Mouse (Mus musculus) MEL (cell line): Measurements from ENCODE around the gene Zpr1.

Experiments used
- BHLHE40 ChIP-seq: IDR thresholded peaks from 2 replicates; pipeline ENCODE4 v1.6.1; 2012; ENCODE audit warnings: low read depth, mild to moderate bottlenecking, inconsistent platforms, low read length, improper control_type of control experiment, borderline replicate concordance
- CHD2 ChIP-seq: IDR thresholded peaks from 2 replicates; pipeline ENCODE4 v1.6.1; 2011; ENCODE audit warnings: low read length, improper control_type of control experiment
- CTCF ChIP-seq, 3 experiments: IDR thresholded peaks in 2 of 3; conservative IDR thresholded peaks in 1 of 3; 2 replicates each; pipeline ENCODE4 v1.5.1; 2011 to 2012; ENCODE audit warnings: low read length in 3 of 3, low read depth in 2 of 3, mild to moderate bottlenecking in 2 of 3, improper control_type of control experiment in 1 of 3, inconsistent platforms in 1 of 3, mixed read lengths in 1 of 3, moderate library complexity in 1 of 3; ENCODE audit not compliant: control insufficient read depth in 1 of 3, insufficient read depth in 1 of 3, poor library complexity in 1 of 3, severe bottlenecking in 1 of 3
- EP300 ChIP-seq, 2 experiments: IDR thresholded peaks; 2 replicates each; pipeline ENCODE4 v1.6.1; 2011; ENCODE audit warnings: improper control_type of control experiment in 2 of 2, low read length in 2 of 2, low read depth in 1 of 2, mild to moderate bottlenecking in 1 of 2
- ETS1 ChIP-seq: IDR thresholded peaks from 2 replicates; pipeline ENCODE4 v1.6.1; 2012; ENCODE audit warnings: low read depth, mild to moderate bottlenecking, inconsistent platforms, low read length, improper control_type of control experiment, moderate library complexity
- POLR2A ChIP-seq, 2 experiments: IDR thresholded peaks; 2 replicates each; pipeline ENCODE4 v1.6.1; 2011 to 2012; ENCODE audit warnings: low read length in 2 of 2, mild to moderate bottlenecking in 2 of 2, control low read depth in 1 of 2, improper control_type of control experiment in 1 of 2, low read depth in 1 of 2, moderate library complexity in 1 of 2; ENCODE audit not compliant: control insufficient read depth in 1 of 2, insufficient read depth in 1 of 2, poor library complexity in 1 of 2
- POLR2AphosphoS2 ChIP-seq: IDR thresholded peaks from 2 replicates; pipeline ENCODE4 v1.6.1; 2011; ENCODE audit warnings: low read length, improper control_type of control experiment
- SMC3 ChIP-seq: IDR thresholded peaks from 2 replicates; pipeline ENCODE4 v1.6.1; 2011; ENCODE audit warnings: low read depth, low read length, improper control_type of control experiment
- TAL1 ChIP-seq: IDR thresholded peaks from 2 replicates; pipeline ENCODE4 v1.6.1; 2012; ENCODE audit warnings: mild to moderate bottlenecking, inconsistent platforms, low read length, moderate library complexity, mixed read lengths
- TBP ChIP-seq: IDR thresholded peaks from 2 replicates; pipeline ENCODE4 v1.8.0; 2011; ENCODE audit warnings: low read depth, low read length, improper control_type of control experiment
- USF2 ChIP-seq, 2 experiments: IDR thresholded peaks; 2 replicates each; pipeline ENCODE4 v1.6.1; 2011 to 2012; ENCODE audit warnings: improper control_type of control experiment in 2 of 2, low read length in 2 of 2, borderline replicate concordance in 1 of 2, inconsistent platforms in 1 of 2, low read depth in 1 of 2, mild to moderate bottlenecking in 1 of 2; ENCODE audit not compliant: insufficient read depth in 1 of 2

- TF ChIP-seq TAL1 (no peak), POLR2AphosphoS2 (no peak), EP300 (IDR thresholded peaks at IDR 0.05; ENCODE audit: low read depth in 1 of 2, low read length in 2 of 2) (no peak), CTCF (IDR thresholded peaks at IDR 0.05 in 2 of 3, conservative IDR thresholded peaks at IDR 0.05 in 1 of 3; ENCODE audit: control insufficient read depth in 1 of 3, insufficient read depth in 1 of 3, low read depth in 2 of 3, low read length in 3 of 3, poor library complexity in 1 of 3, severe bottlenecking in 1 of 3) (no peak), ETS1 (no peak), POLR2A (IDR thresholded peaks at IDR 0.05; ENCODE audit: control insufficient read depth in 1 of 2, insufficient read depth in 1 of 2, low read depth in 1 of 2, low read length in 2 of 2, poor library complexity in 1 of 2) (no peak), CHD2 (no peak), TBP (no peak), BHLHE40 (no peak), SMC3 (no peak), USF2 (IDR thresholded peaks at IDR 0.05; ENCODE audit: borderline replicate concordance in 1 of 2, insufficient read depth in 1 of 2, low read depth in 1 of 2, low read length in 2 of 2) (no peak)
Observed at GRCm38 (mm10) chr9:46315807-46316365, 43.0 kb downstream of the Zpr1 start.
